Mouse (Mus musculus) hindlimb bud, embryonic 11.5 days (tissue): ENCODE results near the gene Haao.

Experiments used
- DNase-seq: peaks from one replicate; pipeline ENCODE4 v3.0.0-alpha.2; 2012; ENCODE audit warnings: low read depth, low spot score; ENCODE audit errors: extremely low spot score

The Haao gene

DNA sequence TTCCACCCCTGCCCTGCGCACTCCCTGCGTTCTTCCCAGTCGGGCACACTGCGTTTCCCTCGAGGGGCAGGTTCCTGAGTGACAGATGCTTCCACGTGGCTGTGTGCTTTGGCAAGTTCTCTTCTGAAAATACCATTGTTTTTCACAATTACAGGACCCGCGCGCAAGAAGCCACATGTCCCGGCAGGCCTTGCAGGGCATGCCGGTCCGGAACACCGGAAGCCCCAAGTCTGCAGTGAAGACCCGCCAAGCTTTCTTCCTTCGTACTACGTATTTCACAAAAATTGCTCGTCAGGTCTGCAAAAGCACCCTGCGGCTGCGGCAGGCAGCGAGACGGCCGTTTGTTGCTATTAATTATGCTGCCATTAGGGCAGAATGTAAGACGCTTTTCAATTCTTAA lies 55.4 kb downstream of the Haao start:
- no peak for DNase-seq

GRCm38 (mm10) chr17:83790158-83790557 lies 57.6 kb downstream of the Haao start:
- no peak for DNase-seq

DNA sequence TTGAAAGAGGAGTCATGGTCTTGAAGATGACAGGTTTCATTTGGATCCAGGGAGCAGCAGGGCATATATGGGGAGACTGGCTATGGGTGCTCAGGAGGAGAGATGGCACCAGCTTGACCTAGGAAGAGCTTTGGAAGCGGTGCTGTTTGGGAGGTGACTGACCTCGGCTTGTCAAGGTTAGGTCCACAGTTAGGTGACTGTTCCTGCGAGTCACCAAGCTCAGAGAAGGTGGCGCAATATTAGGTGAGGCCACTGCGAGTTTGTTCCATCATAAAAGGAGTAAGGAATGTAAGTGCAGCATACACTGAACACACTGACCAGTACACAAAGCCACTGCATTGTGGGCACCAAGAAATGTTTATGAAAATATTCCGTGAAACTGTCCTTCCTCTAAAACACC lies 61.3 kb downstream of the Haao start:
- no peak for DNase-seq

DNA sequence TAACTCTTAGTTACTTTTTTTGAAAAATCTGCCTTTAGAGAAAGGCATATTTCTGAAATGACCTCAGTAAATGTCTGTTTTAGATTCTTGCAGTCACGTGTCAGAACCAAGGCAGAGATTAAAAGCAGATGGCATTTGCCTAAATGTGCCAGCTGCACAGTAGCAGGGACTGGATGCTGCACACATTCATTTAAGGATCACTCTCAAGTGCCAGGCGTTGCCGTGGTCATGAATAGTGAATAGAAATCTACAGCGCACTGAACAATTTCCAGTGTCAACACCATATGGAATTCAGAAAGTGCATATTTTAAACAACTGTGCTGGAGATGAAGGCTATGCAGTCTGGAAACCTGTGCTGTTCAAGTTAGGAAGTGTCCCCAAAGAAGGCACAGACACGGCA lies 65.0 kb downstream of the Haao start:
- no peak for DNase-seq
